Mouse (Mus musculus) liver, embryonic 16.5 days (tissue): Measurements from ENCODE around the gene Psors1c2. TPM values are rescaled to one million over a fixed set of nuclear protein-coding genes. Genes with fewer than 3 reads are reported as not detected.

Experiments used
- polyA plus RNA-seq: library from polyadenylated mRNA; unstranded; fragments of >200 nt; fragmentation: Nextera tagmentation; extraction: Ambion mirVana; gene quantifications from 2 replicates; pipeline ENCODE4 v1.2.1, GENCODE M21; 2015

Psors1c2 gene
- polyA plus RNA-seq, 1 experiment from 2014 or later: 0.17 TPM

Other genes with a start within 250 kb of the Psors1c2 start
- 0.56 and 0.77 TPM in 2 replicates for gene H2-Q1, start 212.8 kb upstream of the Psors1c2 start, polyA plus RNA-seq
- gene H2-Q2, start 191.0 kb upstream of the Psors1c2 start, polyA plus RNA-seq: 1.3 and 2.6 TPM in 2 replicates
- gene H2-Q4, start 153.6 kb upstream of the Psors1c2 start, polyA plus RNA-seq: 2.1 and 2.5 TPM in 2 replicates
- gene H2-Q6, start 108.4 kb upstream of the Psors1c2 start, polyA plus RNA-seq: 8.7 and 9.7 TPM in 2 replicates
- gene H2-Q7, start 94.0 kb upstream of the Psors1c2 start, polyA plus RNA-seq: 16.0 and 16.6 TPM in 2 replicates
- gene H2-Q10, start 63.1 kb upstream of the Psors1c2 start, polyA plus RNA-seq: 377 and 430 TPM in 2 replicates
- not detected in 2 replicates for gene Pou5f1, start 27.2 kb upstream of the Psors1c2 start, polyA plus RNA-seq
- gene Tcf19, start 16.4 kb upstream of the Psors1c2 start, polyA plus RNA-seq: 39.5 and 40.2 TPM in 2 replicates
- 7.5 and 8.2 TPM in 2 replicates for gene Cchcr1, start 16.1 kb upstream of the Psors1c2 start, polyA plus RNA-seq
- gene Cdsn, start 18.9 kb downstream of the Psors1c2 start, polyA plus RNA-seq: 0.02 TPM in 1 of 2 replicates, not detected in the other
- not detected in 2 replicates for gene 2300002M23Rik, start 34.2 kb downstream of the Psors1c2 start, polyA plus RNA-seq
- gene Sfta2, start 68.3 kb downstream of the Psors1c2 start, polyA plus RNA-seq: not detected in 2 replicates
- not detected in 2 replicates for gene Gm9573, start 93.4 kb downstream of the Psors1c2 start, polyA plus RNA-seq
- gene Mucl3, start 110.5 kb downstream of the Psors1c2 start, polyA plus RNA-seq: not detected in 2 replicates
- 4.9 and 6.5 TPM in 2 replicates for gene Vars2, start 134.4 kb downstream of the Psors1c2 start, polyA plus RNA-seq
- gene Gtf2h4, start 140.5 kb downstream of the Psors1c2 start, polyA plus RNA-seq: 21.4 and 21.6 TPM in 2 replicates
- gene Ddr1, start 171.4 kb downstream of the Psors1c2 start, polyA plus RNA-seq: 2.9 and 4.1 TPM in 2 replicates